Mouse (Mus musculus): ENCODE results near the gene Magi1.
A peak's percentile ranks its signal among the peaks of the same experiment; 100 is the strongest.

Gene Magi1

GRCm38 (mm10) chr6:93792309-93793215, 491.2 kb downstream of the Magi1 start:
- no peak for DNase-seq

GRCm38 (mm10) chr6:93789721-93790120, 494.0 kb downstream of the Magi1 start:
- DNase-seq = no peak

- DNase-seq = no peak
Measured at GRCm38 (mm10) chr6:93787042-93787441, 496.7 kb downstream of the Magi1 start.

GRCm38 (mm10) chr6:93786220-93786619, 497.5 kb downstream of the Magi1 start:
- DNase-seq = no peak

GRCm38 (mm10) chr6:93771081-93771480, 512.6 kb downstream of the Magi1 start:
- DNase-seq = peak in 1 of 2 experiments; percentile 20

GRCm38 (mm10) chr6:93770283-93771025, 513.3 kb downstream of the Magi1 start:
- DNase-seq = no peak

- no peak for DNase-seq
Measured at GRCm38 (mm10) chr6:93758114-93758513, 525.6 kb downstream of the Magi1 start.

GRCm38 (mm10) chr6:93757353-93758087, 526.2 kb downstream of the Magi1 start:
- peak; percentile 88 to 91 for DNase-seq

- no peak for DNase-seq
Measured at GRCm38 (mm10) chr6:93743145-93743544, 540.6 kb downstream of the Magi1 start.

- peak in 1 of 2 experiments; percentile 24 for DNase-seq
Measured at GRCm38 (mm10) chr6:93739786-93740185, 543.9 kb downstream of the Magi1 start.

- no peak for DNase-seq
Measured at GRCm38 (mm10) chr6:93737083-93737482, 546.6 kb downstream of the Magi1 start.

GRCm38 (mm10) chr6:93736071-93736470, 547.6 kb downstream of the Magi1 start:
- no peak for DNase-seq

GRCm38 (mm10) chr6:93733800-93734199, 549.9 kb downstream of the Magi1 start:
- no peak for DNase-seq

- peak; percentile 38 to 57 for DNase-seq
Measured at GRCm38 (mm10) chr6:93729702-93730101, 554.0 kb downstream of the Magi1 start.

- no peak for DNase-seq
Measured at GRCm38 (mm10) chr6:93728791-93729190, 554.9 kb downstream of the Magi1 start.

GRCm38 (mm10) chr6:93727630-93728178, 556.0 kb downstream of the Magi1 start:
- no peak for DNase-seq

GRCm38 (mm10) chr6:93726829-93727455, 556.8 kb downstream of the Magi1 start:
- DNase-seq = peak; percentile 26 to 43

- DNase-seq = no peak
Measured at GRCm38 (mm10) chr6:93726121-93726520, 557.6 kb downstream of the Magi1 start.

GRCm38 (mm10) chr6:93724749-93725148, 559.0 kb downstream of the Magi1 start:
- DNase-seq = no peak

- no peak for DNase-seq
Measured at GRCm38 (mm10) chr6:93723226-93723625, 560.5 kb downstream of the Magi1 start.

- no peak for DNase-seq
Measured at GRCm38 (mm10) chr6:93719532-93719931, 564.2 kb downstream of the Magi1 start.

- DNase-seq = no peak
Measured at GRCm38 (mm10) chr6:93718385-93718784, 565.3 kb downstream of the Magi1 start.
